Mouse (Mus musculus): ENCODE measurements at regions not wholly inside any gene's neighbourhood (a gene's known extent, or its start where the extent isn't known, plus 50 kb on each side); places are given as distances from the start of the nearest gene placed in this dataset.
A peak's percentile ranks its signal among the peaks of the same experiment; 100 is the strongest.

- no peak for DNase-seq (ENCODE audit: extremely low spot score, low read depth, low spot score)
Measured at GRCm38 (mm10) chr8:9152313-9152925, 462.1 kb upstream of the Arglu1 start.

GRCm38 (mm10) chr8:9144362-9144761, 454.0 kb upstream of the Arglu1 start:
- no peak for DNase-seq (ENCODE audit: extremely low spot score, low read depth, low spot score)

GRCm38 (mm10) chr8:9139781-9140180, 449.5 kb upstream of the Arglu1 start:
- no peak for DNase-seq (ENCODE audit: extremely low spot score, low read depth, low spot score)

GRCm38 (mm10) chr8:9139059-9139620, 448.8 kb upstream of the Arglu1 start:
- no peak for DNase-seq (ENCODE audit: extremely low spot score, low read depth, low spot score)

GRCm38 (mm10) chr8:9133758-9134157, 443.4 kb upstream of the Arglu1 start:
- DNase-seq (ENCODE audit: extremely low spot score, low read depth, low spot score), result no peak

- DNase-seq (ENCODE audit: extremely low spot score, low read depth, low spot score), result no peak
Measured at GRCm38 (mm10) chr8:9132612-9133218, 442.4 kb upstream of the Arglu1 start.

- no peak for DNase-seq (ENCODE audit: extremely low spot score, low read depth, low spot score)
Measured at GRCm38 (mm10) chr8:9131249-9131648, 440.9 kb upstream of the Arglu1 start.

GRCm38 (mm10) chr8:9124503-9124902, 434.2 kb upstream of the Arglu1 start:
- DNase-seq (ENCODE audit: extremely low spot score, low read depth, low spot score), result no peak

GRCm38 (mm10) chr8:9117809-9118737, 427.8 kb upstream of the Arglu1 start:
- no peak for DNase-seq (ENCODE audit: extremely low spot score, low read depth, low spot score)

- no peak for DNase-seq (ENCODE audit: extremely low spot score, low read depth, low spot score)
Measured at GRCm38 (mm10) chr8:9095980-9096379, 405.7 kb upstream of the Arglu1 start.

- DNase-seq (ENCODE audit: extremely low spot score, low read depth, low spot score), result no peak
Measured at GRCm38 (mm10) chr8:9094002-9094401, 403.7 kb upstream of the Arglu1 start.

GRCm38 (mm10) chr8:9093356-9093755, 403.0 kb upstream of the Arglu1 start:
- DNase-seq (ENCODE audit: extremely low spot score, low read depth, low spot score), result no peak

GRCm38 (mm10) chr8:9072724-9073123, 382.4 kb upstream of the Arglu1 start:
- DNase-seq (ENCODE audit: extremely low spot score, low read depth, low spot score), result no peak

GRCm38 (mm10) chr8:9072286-9072685, 382.0 kb upstream of the Arglu1 start:
- no peak for DNase-seq (ENCODE audit: extremely low spot score, low read depth, low spot score)

- no peak for DNase-seq (ENCODE audit: extremely low spot score, low read depth, low spot score)
Measured at GRCm38 (mm10) chr8:9070953-9071352, 380.6 kb upstream of the Arglu1 start.

- no peak for DNase-seq (ENCODE audit: extremely low spot score, low read depth, low spot score)
Measured at GRCm38 (mm10) chr8:9069845-9070244, 379.5 kb upstream of the Arglu1 start.

- no peak for DNase-seq (ENCODE audit: extremely low spot score, low read depth, low spot score)
Measured at GRCm38 (mm10) chr8:9067731-9068130, 377.4 kb upstream of the Arglu1 start.

GRCm38 (mm10) chr8:9060166-9060565, 369.8 kb upstream of the Arglu1 start:
- DNase-seq (ENCODE audit: extremely low spot score, low read depth, low spot score), result no peak

- DNase-seq (ENCODE audit: extremely low spot score, low read depth, low spot score), result peak; percentile 71
Measured at GRCm38 (mm10) chr8:9055416-9055819, 365.1 kb upstream of the Arglu1 start.

- no peak for DNase-seq (ENCODE audit: extremely low spot score, low read depth, low spot score)
Measured at GRCm38 (mm10) chr8:9054801-9055200, 364.5 kb upstream of the Arglu1 start.

GRCm38 (mm10) chr8:9051699-9052098, 361.4 kb upstream of the Arglu1 start:
- DNase-seq (ENCODE audit: extremely low spot score, low read depth, low spot score), result no peak
